Mouse (Mus musculus) retina, postnatal 7 days (tissue): ENCODE data around the gene Gpr62.
"Not testable (repeated sequence)": the region's sequence is repeated elsewhere in the genome, so short reads cannot be mapped to it uniquely, and the experiment has no call there.

Experiments used
- DNase-seq: peaks from one replicate; pipeline ENCODE4 v3.0.0-alpha.2; 2012; ENCODE audit warnings: low read depth, low spot score

Gpr62 gene

DNA sequence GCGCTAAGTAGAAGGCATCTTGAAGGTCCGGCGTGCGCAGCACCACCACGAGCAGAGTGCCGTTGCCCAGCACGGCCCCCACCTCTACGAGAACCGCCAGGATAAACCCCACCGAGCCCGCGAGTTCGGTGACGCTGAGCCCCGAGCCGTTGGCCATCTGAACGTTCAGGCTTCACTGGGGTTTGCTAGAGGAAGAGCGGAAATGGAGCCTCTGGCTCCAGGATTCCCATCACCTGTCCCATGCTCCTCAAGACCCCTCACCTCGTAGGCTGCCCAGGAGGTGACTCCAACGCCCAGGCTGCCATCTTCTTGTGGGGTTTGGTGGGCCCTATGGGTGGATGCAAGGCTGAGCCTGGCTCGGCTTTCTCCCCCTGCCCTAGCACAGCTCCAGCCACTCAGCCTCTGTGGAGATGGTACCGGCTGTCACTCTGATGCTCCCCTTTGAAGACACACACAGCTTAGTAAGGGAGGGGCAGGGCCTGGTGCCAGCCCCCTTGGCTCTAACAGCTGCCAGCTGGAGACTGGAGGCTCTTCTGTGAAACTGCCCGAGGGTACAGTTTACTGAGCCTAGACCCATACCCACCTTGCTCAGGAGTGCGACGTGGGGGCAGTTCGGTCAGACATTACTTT lies at the start of gene Gpr62:
TSS of gene Gpr62 (minus strand) at position 368 of the 630 bp plus-strand sequence.
- no peak for DNase-seq

DNA sequence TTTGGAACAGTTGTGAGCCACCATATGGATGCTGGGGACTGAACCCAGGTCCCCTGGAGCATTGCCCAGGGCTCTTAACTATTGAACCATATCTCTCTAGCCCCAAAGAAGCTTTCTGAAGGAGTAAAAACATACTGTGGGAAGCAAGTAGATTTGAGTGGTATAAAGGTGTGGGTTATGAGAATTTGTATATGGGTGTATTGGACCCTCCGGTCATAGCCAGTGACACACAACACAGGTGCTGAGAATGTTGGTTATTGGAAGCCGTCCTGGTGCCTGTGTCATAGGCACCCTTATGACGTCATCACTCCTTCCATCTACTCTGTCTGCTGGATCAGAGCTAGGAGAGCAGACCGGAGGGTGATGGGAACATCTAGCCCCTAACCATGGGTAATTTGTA lies 48.5 kb upstream of the Gpr62 start, which contains the start of gene Iqcf5:
TSS of gene Iqcf5 (plus strand) at position 301 of the 400 bp plus-strand sequence.
- no peak for DNase-seq

DNA sequence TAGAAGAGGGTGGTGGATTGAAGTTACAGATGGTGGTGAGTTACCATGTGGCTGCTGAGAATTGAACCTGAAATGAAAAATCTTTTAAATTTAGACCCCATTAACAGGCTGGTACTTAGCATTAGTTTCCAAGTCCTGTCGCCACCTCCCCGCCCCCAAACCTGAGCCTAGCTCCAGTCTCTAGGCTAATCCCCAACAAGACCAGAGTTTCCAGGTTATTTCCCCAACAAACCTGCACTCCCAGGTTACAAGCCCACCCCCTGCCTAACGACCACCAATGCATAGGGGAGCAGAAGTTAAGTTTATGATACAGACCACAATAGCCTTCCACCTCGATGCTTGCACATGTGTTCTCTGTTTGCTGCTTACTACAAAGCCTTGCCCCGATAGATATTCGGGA lies 47.8 kb upstream of the Gpr62 start:
- DNase-seq: no peak

DNA sequence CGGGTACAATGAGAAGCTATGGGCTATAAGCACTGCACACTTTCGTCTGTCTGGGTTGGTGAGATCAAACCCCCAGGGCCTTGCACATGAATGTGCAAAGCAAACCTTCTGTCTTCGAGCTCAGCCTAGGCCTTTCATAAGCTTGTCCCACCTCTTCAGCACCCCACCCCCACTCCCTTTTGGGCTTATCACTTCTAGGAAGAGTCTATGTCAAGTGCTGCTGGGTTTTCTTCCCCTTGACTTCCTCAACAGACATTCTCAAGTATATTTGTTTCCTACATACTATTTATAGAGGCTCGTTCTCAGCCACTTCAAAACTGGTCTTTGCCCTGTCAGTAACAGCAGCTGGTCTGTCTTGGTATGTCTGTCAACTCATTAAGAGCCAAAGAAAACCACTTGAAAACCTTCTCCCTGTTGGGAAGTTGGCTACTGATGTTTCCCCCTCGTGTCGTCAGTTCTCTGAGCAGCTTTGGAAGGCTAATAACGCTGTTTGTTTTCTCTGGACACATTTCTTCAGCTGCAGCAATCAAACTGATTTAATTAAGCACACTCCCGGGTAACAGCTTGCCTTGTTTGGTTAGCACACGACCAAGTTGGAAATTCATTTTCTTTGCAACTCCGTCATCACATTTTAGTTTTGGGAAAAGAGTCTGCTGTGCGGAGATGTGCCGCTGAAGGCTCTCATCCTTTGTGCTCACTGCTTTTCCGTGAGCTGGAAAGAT lies 47.2 kb upstream of the Gpr62 start:
- no peak for DNase-seq

DNA sequence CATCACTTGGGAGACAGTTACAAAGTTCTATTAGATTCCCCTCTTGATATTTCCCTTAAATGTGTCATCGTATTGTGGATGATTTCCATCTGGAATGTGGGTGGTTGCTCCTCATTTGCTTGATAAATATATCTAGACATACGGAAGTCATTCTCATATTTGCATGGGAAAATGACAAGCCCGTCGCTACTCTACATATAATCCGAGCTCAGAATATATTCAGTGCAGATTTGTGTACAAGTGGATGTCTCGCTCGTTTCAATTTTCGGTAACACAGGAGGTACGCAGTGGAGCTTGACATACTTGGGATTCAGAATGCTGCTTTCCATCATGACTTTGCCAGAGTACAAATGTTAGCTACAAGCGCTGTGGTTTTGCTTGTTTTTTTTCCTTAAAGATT lies 43.6 kb upstream of the Gpr62 start:
- DNase-seq: no peak

DNA sequence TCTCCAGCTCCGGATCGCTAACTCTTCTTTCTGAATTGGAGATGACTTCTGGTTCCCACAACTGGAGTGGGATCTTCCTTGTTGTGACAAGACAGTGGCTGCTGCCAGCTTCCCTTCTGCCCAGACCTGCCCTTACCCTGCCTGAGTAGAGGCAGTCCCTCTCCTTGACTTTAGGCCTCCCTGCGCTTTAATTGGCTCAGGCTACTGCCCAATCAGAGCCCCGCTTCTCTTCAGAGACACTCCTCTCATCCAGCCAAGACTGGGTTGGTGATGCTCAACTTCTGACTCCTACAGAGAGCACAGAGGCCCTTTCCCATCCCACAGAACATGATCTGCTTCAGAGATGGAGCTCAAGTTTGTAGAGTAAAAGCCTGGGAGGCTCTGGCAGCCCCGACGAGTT lies 38.5 kb upstream of the Gpr62 start:
- DNase-seq: no peak

DNA sequence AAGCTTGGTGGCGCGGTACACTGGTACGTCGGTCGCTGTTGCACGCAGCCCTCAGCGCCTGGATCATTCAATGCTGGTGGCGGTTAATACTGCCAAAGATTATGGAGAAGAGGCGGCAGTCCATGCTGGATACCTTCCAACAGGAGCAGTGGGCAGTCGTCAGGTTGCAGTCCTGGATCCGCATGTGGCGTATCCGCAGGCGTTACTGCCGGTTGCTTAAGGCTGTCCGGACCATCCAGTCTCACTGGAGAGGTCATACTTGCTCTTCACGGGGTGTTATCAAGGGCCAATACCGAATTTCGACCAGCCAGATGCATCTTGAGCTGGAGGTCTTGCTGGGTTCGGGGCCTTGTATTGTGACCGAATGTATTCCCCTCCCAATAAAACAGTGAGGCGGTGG lies 36.1 kb upstream of the Gpr62 start:
- no peak for DNase-seq

DNA sequence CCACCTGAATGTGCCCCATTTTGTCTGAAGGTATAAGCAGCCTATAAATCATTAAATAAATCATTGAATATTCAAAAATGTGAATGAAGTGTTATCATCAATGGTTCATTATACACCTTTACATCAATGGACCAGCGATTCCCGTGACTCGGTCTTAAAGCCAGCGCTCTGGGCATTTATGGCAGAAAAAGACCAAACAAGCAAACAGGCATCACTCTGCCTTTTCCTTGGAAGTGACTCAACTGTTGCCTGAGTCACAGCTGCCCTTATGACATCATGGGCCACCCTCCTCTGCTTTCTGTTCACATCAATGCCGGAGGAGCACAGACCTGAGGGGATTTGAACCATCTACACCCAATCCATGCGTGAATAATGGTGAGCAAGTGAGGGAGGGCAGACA lies 33.9 kb upstream of the Gpr62 start, which contains the start of gene Iqcf1:
TSS of gene Iqcf1 (plus strand) at position 301 of the 400 bp plus-strand sequence.
- no peak for DNase-seq

DNA sequence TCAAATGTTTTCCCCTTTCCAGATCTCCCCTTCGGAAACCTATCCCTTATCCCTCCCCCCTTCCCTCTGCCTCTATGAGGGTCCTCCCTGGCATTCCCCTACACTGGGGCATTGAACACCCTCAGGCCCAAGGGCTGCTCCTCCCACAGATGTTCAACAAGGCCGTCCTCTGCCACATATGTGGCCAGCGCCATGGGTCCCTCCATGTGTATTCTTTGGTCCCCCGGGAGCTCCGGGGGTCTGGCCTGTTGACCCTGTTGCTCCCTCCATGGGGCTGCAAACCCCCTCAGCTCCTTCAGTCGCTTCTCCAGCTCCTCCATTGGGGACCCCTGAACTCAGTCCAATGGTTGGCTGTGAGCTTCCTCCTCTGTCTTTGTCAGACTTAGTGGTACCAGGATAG lies 21.9 kb upstream of the Gpr62 start:
- not testable (repeated sequence) for DNase-seq

DNA sequence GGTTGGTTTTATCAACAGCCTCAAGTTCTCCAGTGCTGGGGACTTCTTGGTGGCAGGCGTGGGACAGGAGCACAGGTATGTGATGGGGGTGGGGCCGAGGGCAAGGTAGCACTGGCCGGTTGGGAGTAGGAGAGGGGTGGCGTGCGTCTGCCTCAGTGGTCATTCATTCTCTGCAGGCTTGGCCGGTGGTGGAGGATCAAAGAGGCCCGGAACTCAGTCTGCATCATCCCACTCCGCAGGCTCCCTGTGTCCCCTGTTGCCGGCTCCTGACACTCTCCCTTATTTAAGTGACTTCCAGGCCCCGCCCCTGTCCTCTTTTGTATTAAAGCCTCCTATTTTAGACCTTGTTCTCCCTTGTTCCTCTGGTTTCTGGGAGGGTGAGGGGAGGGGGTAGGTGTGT lies 19.3 kb upstream of the Gpr62 start:
- no peak for DNase-seq

DNA sequence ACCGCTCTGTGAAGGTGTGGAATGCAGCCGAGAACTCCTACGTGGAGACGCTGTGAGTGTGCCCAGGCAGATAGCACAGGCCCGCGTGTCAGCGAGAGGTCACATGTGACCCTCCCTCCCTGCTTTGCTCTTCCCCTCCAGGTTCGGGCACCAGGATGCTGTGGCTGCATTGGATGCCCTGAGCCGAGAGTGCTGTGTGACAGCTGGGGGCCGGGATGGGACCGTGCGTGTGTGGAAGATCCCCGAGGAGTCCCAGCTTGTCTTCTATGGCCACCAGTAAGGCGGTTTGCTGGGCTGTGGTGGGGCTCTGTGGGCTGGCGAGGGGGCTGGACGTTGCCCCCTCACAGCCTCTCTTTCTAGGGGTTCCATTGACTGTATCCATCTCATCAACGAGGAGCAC lies 17.9 kb upstream of the Gpr62 start:
- no peak for DNase-seq

DNA sequence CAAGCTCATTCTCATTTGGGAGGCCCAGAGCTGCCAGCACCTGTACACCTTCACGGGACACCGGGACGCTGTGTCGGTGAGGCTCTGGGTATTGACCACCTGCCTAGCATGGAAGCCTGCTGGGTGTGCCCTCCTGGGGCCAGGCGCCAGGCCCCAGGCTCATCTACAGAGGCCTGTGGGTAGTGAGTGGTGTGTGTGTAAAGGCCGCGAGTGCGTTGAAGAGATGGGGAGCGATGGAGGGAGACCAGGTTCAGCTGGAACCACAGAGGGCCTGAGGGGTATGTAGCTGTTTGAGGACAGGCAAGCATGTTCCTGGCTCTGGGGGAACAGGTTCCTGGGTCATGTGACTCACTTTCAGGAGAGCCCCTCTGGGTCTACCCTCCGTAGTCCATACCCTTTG lies 17.4 kb upstream of the Gpr62 start:
- DNase-seq: no peak

DNA sequence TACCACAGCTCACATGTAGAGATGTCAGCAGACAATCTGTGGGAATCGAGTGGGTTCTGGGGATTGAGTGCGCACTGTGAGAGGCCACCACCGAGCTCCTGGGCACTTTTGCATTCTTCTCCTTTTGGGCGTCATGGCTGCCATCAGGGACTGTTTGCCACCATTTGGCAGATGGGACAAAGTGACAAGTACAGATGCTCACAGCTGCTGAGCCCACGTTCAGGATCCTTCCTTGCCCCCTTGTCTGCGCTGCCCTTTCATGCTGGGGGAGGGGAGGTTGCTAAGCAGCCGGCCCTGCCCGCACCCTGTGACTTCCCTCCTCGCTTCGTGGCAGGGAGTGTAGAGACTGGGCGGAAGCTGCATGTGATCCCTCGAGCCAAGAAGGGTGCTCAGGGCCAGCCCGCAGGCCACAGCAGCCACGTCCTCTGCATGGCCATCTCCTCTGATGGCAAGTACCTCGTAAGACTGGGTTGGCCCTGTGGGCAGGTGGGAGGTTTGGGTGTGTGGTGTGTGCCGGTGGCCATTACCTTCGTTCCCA lies 16.9 kb upstream of the Gpr62 start:
- DNase-seq: no peak

DNA sequence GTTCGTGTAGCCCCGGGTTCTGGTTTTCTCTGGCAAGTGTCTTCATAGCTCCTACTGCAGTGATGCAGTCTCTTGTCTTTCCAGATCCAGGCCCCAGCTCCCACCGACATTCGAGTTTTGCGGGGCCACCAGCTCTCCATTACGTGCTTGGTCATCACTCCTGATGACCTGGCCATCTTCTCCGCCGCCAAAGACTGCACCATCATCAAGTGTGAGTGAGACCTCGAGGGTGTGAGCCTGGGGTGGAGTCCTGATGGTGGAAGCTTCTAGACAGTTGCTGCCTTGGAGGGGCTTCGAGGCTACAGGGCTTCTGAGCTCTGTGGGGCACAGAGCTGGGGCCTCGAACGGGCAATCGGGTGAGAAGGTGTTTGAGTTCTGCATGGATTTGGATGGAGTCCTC lies 15.9 kb upstream of the Gpr62 start:
- DNase-seq: no peak

DNA sequence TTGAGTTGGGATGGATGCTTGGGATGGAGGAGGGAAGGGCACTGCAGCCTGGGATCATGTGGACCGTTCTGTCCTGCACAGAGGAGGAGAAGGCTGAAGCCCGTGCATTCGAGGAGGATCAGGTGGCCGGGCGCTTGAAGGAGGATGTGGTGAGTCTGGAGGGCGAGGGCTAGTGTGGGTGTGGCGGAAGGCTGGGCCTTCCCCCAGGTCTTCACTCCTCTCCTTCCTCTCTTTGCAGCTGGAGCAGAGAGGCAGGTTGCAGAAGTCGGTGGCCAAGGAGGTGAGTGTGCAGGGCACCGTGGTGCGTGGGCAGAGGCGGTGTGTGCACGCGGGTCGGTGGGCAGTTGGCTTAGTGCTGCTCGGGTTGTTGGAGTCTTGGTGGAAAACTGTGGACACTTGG lies 15.3 kb upstream of the Gpr62 start:
- no peak for DNase-seq

DNA sequence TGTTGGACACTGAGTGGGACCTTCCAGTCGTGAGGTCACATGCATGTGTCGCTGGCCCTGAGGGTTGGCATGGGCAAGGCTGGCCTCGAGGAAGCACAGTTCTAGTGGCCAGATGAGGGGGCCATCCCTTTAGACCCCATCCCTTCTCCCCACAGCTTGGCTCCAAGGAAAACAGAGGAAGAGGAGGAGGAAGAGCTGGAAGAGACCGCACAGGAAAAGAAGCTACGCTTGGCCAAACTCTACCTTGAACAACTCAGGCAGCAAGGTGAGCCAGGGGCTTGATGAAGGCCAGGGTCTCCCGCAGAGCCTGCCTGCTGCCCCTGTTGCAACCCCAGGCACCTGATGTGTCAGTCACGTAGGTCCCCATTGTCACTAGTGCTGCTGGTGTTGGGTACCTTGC lies 14.8 kb upstream of the Gpr62 start:
- DNase-seq: no peak

DNA sequence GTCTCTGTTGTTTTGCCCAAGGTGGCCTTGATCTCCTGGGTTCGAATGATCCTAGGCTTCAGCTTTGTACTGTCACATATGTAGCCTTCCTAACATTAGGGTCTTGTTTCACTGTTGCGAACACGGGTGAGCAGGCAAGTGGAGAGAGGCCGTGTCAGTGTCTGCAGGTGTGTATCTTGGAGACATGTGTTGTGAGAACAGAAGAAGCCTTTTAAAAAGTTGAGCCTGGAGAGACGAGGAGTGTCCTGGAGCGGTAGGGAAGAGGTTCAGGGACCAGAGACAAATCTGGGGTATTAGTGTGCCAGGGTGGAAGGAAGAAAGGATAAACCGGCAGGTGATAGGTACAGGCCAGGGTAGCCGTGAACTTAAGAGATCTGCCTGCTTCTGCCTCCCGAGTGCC lies 12.4 kb upstream of the Gpr62 start:
- no peak for DNase-seq

DNA sequence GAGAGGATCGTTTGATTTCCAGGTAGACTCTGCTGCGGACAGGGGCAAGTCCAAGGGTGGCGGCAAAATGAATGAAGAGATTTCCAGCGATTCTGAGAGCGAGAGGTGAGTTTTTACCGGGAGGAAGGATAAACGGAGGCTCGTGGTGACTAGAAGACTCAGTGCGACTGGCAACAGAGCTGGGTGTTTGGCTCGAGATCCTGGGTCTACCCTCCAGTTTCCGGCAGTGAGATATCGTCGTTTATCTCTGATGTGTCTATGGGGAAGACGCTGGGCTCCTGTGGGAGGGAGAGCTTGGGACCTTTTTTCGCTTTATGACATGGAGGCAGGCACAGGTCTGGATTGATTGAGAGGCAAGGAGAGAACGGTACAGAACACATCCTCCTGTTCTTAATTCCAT lies 11.9 kb upstream of the Gpr62 start:
- no peak for DNase-seq

DNA sequence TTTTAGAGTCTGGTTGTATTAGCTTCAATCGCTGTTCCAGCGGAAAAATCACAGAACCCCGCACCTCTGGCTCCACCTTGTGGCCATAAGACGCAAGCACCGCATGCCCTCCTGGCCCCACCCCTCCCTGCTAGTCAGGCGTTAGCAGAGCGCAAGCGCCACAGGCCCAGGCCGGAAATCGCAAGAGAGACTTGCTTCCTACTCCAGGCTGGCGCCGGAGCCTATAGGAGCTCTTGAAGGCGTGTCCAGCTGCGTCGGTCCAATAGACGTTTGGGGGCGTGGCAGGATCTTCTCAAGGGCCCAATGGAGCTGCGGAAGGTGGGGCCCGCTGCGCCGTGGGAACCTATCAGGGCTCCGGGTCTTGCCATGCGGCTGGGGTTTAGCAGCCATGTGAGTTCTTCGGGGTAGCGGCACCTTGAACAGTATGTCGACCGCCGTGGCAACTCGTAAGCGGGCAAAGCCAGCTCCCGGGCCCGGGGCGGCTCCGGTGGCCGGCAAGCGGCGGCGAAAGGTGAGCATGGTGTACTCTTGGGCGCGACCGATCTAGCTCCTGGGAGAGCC lies 11.3 kb upstream of the Gpr62 start, which contains the start of gene Parp3:
TSS of gene Parp3 (minus strand) at position 26 of the 561 bp plus-strand sequence.
- DNase-seq: peak; percentile 99

DNA sequence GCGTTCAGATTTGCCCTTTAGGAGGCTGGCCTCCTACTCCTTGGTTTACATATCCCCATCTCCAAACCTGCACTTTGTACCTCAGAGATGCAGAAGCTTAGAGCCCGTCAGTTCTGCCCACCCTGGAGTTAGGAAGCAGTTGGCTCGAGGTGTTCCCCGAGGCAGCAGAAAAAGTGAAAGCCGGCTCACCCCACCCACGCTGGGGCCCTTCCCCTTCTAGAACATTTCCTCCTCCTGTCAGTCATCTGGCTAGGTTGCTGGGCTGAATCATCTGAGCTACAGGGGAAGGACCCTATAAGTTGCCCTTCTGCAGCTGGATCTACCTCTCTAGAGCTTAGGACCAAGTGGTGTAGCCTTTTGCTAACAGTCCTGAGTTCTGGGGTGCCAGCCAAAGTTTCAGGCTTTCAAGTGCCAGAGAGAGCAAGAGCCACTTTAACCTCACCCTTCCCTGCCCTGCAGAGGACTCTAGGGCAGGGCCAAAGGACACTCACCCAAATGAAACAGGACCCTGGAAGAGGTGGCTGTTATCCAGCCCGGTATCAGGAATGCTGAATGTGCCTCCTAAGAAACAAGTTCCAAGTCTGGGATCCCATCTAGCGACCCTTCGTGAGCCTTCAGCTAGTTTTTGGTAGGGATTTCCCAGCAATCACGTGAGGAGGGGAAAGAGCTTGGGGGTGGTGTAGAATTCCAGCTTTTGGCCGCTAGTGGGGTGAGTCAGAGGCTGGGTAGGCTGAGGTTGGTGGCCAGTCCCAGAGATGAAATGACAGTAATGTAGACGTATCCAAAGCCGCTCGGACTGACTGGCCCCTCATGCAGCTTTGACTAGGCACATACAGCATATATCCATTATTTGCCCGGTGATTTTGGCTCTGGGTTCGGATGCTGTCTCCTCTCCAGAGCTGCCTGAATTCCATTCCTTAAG lies 10.5 kb upstream of the Gpr62 start:
- DNase-seq: no peak

DNA sequence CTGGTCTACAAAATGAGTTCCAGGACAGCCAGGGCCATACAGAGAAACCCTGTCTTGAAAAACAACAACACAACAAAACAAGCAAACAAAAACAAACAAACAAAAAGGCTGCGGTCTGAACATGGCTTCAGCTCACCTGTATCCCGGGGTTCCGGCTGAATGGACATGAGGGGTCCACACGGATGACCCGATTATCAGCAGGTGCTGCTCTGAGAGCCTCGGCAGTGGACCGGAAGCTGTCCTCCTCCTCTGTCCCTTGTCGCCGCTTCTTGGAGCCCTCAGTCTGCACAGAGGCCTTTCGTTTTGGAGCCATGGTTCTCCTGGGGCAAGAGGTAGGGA lies 9.9 kb upstream of the Gpr62 start, which contains the start of gene Rrp9:
TSS of gene Rrp9 (plus strand) at position 301 of the 339 bp plus-strand sequence.
- DNase-seq: no peak

DNA sequence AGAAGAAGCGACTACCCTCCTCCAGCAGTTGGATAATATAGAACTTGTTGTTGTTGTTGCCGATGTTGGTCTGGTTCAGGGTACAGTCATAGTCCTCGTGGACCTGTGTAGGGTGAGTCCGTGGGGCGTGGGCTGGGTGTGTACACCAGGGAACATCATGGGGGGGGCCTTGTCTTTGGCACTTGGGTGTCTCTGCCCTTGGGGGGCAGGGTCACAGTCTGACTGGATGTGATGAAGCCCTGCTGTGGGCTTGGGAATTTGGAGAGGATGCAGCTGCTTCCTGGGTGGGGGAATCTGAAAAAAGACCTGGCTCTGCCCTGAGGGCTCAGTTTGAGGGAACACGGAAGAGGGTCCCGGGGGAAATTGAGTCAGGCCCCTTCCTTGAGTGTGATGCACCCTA lies 9.3 kb upstream of the Gpr62 start:
- DNase-seq: no peak
